Mouse (Mus musculus): Measurements from ENCODE around the gene Prelp.

GRCm38 (mm10) chr1:133950061-133950782, 29.0 kb upstream of the Prelp start:
- no peak for TF ChIP-seq CTCF (conservative IDR thresholded peaks at IDR 0.05; ENCODE audit: low read length)
- no peak for TF ChIP-seq NANOG (IDR thresholded peaks at IDR 0.05; ENCODE audit: borderline replicate concordance, low read length)
